19 mouse cellular contexts compared by ENCODE assay signal in the genomic region with DNA sequence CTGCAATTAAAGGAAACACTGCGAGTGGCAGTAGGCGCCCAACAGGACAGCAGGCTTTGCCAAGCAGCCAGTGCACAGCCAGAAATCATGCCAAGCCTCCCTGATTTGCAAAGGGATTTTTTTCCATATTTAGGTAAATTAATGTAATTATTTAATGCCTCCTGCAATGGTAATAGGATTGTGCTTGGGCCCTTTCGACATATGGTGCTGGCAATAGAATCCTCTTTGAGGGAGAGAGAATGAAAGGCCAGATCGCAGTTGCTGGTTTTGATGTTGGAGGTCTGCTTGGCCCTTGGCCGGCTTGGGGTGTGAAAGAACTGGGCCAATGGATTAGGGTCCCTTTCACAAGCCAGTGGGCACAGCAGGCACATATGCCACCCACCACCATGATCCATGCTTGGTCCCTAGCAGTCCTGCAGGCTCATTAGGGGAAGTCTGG.
DNase-seq lines count a peak whose midpoint lies in the region; ATAC-seq and TF ChIP-seq lines count a peak whose summit lies in the region.
"Had no signal": no experiment of that assay in that cellular context is flagged by ENCODE, and none has a peak within 500 bp of the region (broad histone marks: within the 10 kb centered on the region; RNA-seq: fewer than 3 reads in every experiment).

No protein-coding gene starts in this region.

- no peak overlapping the region for H3K4me2 ChIP-seq in forebrain, embryonic 16.5 days (ENCODE audit: low read length)
- H3K4me2 ChIP-seq: intestine, embryonic 15.5 days; limb, embryonic 13.5 days; liver, embryonic 15.5 days; neural tube, embryonic 12.5 days had no signal

- WGBS in cerebellum, adult 2 months, result 10% methylated on average over 5 of the region's 5 CpGs
- 53% methylated on average over 5 of the region's 5 CpGs for WGBS in forebrain, embryonic 16.5 days

- no peak overlapping the region for H3K4me3 ChIP-seq in cerebellum, adult 2 months (replicated peaks; ENCODE audit: insufficient read depth, low read depth, low read length)
- no peak overlapping the region for H3K4me3 ChIP-seq in forebrain, embryonic 16.5 days (replicated peaks; ENCODE audit: low read length)
- H3K4me3 ChIP-seq: gastrocnemius, adult 2 months; intestine, embryonic 15.5 days; layer of hippocampus, adult 2 months; limb, embryonic 13.5 days; liver, embryonic 15.5 days; megakaryocyte, embryonic 14.5 days; neural tube, embryonic 12.5 days had no signal

- no peak for TF ChIP-seq POLR2A in brain, embryonic 14.5 days (IDR thresholded peaks at IDR 0.05; ENCODE audit: borderline replicate concordance, extremely low read depth, insufficient read depth, insufficient read length, poor library complexity, severe bottlenecking)
- no peak for TF ChIP-seq POLR2A in cerebellum, adult 2 months (IDR thresholded peaks at IDR 0.05; ENCODE audit: borderline replicate concordance, insufficient read depth, low read length)

- ATAC-seq in forebrain, embryonic 16.5 days, result peak; percentile 86
- ATAC-seq: activated CD4-positive, CD25-positive, alpha-beta regulatory T cell, adult 4 months; intestine, embryonic 15.5 days; lung, postnatal 0 days; Patski had no signal

- H3K9ac ChIP-seq in forebrain, embryonic 16.5 days (replicated peaks; ENCODE audit: low read depth, low read length), result no peak overlapping the region
- H3K9ac ChIP-seq: intestine, embryonic 15.5 days; limb, embryonic 13.5 days; liver, embryonic 15.5 days; neural tube, embryonic 12.5 days had no signal

- peaks cover 6% of the 10 kb centered on the region for H3K4me1 ChIP-seq in cerebellum, adult 2 months (ENCODE audit: control insufficient read depth, insufficient read depth, low read length)
- H3K4me1 ChIP-seq in forebrain, embryonic 16.5 days (replicated peaks; ENCODE audit: control insufficient read depth, insufficient read depth, low read length), result peaks cover 12% of the 10 kb centered on the region
- H3K4me1 ChIP-seq: intestine, embryonic 15.5 days; liver, embryonic 15.5 days; megakaryocyte, embryonic 14.5 days; neural tube, embryonic 12.5 days had no signal

- no peaks in the 10 kb centered on the region for H3K36me3 ChIP-seq in forebrain, embryonic 16.5 days (ENCODE audit: control insufficient read depth, insufficient read depth)
- H3K36me3 ChIP-seq: intestine, embryonic 15.5 days; limb, embryonic 13.5 days; liver, embryonic 15.5 days; neural tube, embryonic 12.5 days had no signal

- no peak for TF ChIP-seq CTCF in brain, embryonic 14.5 days (IDR thresholded peaks at IDR 0.05; ENCODE audit: borderline replicate concordance, extremely low read depth, insufficient read depth, insufficient read length)
- no peak for TF ChIP-seq CTCF in cerebellum, adult 2 months (IDR thresholded peaks at IDR 0.05; ENCODE audit: borderline replicate concordance, insufficient read depth, low read depth, low read length)

- no peak overlapping the region for H3K27ac ChIP-seq in cerebellum, adult 2 months (ENCODE audit: insufficient read depth, low read length)
- no peak overlapping the region for H3K27ac ChIP-seq in forebrain, embryonic 16.5 days (ENCODE audit: low read length)
- H3K27ac ChIP-seq: gastrocnemius, adult 2 months; intestine, embryonic 15.5 days; layer of hippocampus, adult 2 months; limb, embryonic 13.5 days; liver, embryonic 15.5 days; neural tube, embryonic 12.5 days had no signal

- no peaks in the 10 kb centered on the region for H3K27me3 ChIP-seq in cerebellum, adult 2 months (ENCODE audit: control insufficient read depth, insufficient read depth, low read length)
- H3K27me3 ChIP-seq in forebrain, embryonic 16.5 days (replicated peaks; ENCODE audit: control insufficient read depth, insufficient read depth, low read length), result peaks cover 6% of the 10 kb centered on the region; the same call in 1 of the 2 replicates
- H3K27me3 ChIP-seq: intestine, embryonic 15.5 days; liver, embryonic 15.5 days; megakaryocyte, embryonic 14.5 days; neural tube, embryonic 12.5 days had no signal

- peak; percentile 19 to 38 for DNase-seq in layer of hippocampus, postnatal 10 days (ENCODE audit: low spot score in 2 of 2)
- DNase-seq in layer of hippocampus, adult 11-12 months (ENCODE audit: low spot score), result no peak
- peak; percentile 86 for DNase-seq in brain, embryonic 14.5 days (ENCODE audit: low read depth)
- DNase-seq in cerebellum, adult 2 months, result peak; percentile 39 to 63
- DNase-seq in lung, postnatal 25 days (ENCODE audit: low spot score), result no peak
- DNase-seq in testis, postnatal 10 days (ENCODE audit: low spot score), result no peak
- DNase-seq: adrenal gland, postnatal 14 days; gastrocnemius, adult 2 months; thymus, adult 18-20 months had no signal

- no peaks in the 10 kb centered on the region for H3K9me3 ChIP-seq in forebrain, embryonic 16.5 days (ENCODE audit: control insufficient read depth, low read length)
- H3K9me3 ChIP-seq: intestine, embryonic 15.5 days; limb, embryonic 13.5 days; liver, embryonic 15.5 days; neural tube, embryonic 12.5 days had no signal

Comparison
In these comparisons a context has a peak if more than half of its experiments do, and no peak if none do; other contexts are left out.
1. DNase-seq: peak in layer of hippocampus, postnatal 10 days (2 of 2), brain, embryonic 14.5 days (single experiment) and cerebellum, adult 2 months (2 of 2); none in layer of hippocampus, adult 11-12 months (single experiment), lung, postnatal 25 days (single experiment) and testis, postnatal 10 days (single experiment).